Mouse (Mus musculus) CD4-positive, CD25-positive, alpha-beta regulatory T cell, adult 2 months (primary cell): ENCODE data around the gene Htr1a.
A peak's percentile ranks its signal among the peaks of the same experiment; 100 is the strongest.

ENCODE experiments used
- DNase-seq: peaks from one replicate; pipeline ENCODE4 v3.0.0-alpha.2; 2012; ENCODE audit warnings: low read depth, low spot score

Htr1a gene

DNA sequence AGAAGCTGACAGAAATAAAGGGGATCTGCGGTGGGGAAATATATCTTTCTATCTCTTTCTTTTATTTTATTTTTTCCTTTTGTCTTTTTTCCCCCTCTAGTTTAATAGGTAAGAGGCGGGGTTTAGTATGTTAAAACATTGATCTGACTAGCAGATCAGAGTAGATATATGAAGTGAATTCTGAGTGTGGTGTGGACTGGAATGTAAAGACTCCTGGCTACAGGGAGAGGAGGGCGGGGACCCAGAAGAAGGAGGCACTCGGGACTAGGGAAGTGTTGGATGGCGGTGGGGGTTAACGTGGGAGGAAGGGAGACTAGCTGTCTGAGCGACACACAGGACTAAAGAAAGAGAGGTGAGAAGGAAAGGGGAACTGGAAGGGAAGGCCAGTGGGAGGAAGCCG, at the start of gene Htr1a:
TSS of gene Htr1a (plus strand) at position 301 of the 400 bp plus-strand sequence.
- no peak for DNase-seq

GRCm38 (mm10) chr13:105411535-105412326, 31.7 kb upstream of the Htr1a start:
- no peak for DNase-seq

GRCm38 (mm10) chr13:105412327-105412722, 31.1 kb upstream of the Htr1a start:
- DNase-seq: no peak

DNA sequence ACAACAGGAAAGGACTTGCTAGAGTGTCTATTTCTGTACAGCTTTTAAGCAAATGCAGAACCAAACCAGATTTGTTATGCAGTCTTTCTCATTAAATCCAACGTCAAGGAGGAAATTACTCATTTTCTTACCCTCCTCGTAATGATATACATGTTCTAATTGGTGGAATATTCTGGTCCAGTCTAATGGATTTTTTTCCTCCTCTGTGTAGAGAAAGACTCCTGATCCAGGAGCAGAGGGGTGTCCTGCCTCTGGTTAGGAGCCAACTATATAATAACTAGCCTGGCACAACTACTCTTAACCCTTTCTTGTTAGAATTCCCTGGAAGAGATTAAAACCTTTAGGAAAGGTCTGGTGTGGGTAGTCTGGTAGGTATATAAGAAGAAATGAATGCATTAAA, 10.3 kb upstream of the Htr1a start:
- DNase-seq: no peak

GRCm38 (mm10) chr13:105433630-105434029, 9.8 kb upstream of the Htr1a start:
- DNase-seq: no peak

DNA sequence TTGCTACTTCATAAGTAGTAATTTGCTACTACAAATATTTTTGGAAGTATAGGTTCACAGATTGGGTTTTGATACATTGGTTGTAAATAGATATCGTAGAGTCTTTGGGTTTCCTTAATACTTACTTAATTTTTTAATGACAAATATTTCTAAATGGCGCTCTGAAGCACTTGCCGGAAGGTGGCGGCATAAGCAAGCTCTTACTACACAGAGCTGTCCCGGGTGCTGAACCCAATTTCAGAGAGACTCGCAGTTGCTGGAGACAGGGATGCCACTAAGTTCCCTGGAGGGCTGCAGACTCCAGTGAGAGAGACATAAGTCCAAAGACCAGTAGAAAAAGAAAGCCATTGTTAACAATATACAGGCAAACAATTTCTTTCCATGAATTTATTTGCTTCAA, 863 bp upstream of the Htr1a start:
- peak; percentile 24 for DNase-seq

DNA sequence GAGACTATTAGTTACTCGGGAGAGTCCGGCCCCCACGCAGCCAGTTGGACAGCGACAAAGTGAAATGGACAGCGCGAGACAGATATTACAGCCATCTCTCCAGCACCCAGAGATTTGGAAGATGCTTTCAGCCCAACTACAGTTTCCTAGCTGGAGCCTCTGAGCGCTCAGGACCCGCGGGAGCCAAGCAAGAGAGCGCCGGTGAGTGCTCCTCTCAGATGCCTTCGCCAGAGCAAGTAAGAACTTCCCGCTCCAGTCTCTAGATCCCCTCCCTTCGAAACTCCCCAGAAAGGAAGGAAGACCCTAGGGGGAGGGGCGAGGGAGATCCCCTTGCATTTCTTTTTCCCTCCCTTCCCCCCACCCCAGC, 415 bp downstream of the Htr1a start:
- DNase-seq: no peak

- no peak for DNase-seq
Observed at GRCm38 (mm10) chr13:105444238-105444894, 927 bp downstream of the Htr1a start.

DNA sequence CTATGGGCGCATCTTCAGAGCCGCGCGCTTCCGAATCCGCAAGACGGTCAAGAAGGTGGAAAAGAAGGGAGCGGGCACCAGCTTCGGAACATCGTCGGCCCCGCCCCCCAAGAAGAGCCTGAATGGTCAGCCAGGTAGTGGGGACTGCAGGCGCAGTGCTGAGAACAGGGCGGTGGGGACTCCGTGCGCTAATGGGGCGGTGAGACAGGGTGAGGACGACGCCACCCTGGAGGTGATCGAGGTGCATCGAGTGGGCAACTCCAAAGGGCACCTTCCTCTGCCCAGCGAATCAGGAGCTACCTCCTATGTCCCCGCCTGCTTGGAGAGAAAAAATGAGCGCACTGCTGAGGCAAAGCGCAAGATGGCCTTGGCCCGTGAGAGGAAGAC, 1.4 kb downstream of the Htr1a start:
- no peak for DNase-seq

DNA sequence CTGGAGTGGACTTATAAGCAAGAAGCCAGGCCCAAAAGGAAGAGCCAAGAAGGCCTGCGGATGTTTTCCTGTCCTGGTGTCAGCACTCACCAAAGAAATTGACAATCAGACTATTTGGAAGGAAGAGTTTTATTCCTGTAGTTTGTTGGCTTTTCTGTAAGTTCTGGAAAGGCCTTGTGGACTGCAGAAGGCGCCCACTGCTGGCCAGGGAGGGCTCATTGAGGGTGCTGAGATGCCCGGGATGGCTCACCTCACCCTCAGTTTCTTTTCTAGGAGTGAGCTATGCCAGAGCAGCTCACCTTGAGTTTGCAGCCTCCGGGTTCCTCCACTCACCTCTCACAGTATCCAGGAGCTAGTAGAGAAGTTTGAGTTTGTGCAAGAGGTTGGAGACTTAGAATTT, 2.8 kb downstream of the Htr1a start:
- no peak for DNase-seq

DNA sequence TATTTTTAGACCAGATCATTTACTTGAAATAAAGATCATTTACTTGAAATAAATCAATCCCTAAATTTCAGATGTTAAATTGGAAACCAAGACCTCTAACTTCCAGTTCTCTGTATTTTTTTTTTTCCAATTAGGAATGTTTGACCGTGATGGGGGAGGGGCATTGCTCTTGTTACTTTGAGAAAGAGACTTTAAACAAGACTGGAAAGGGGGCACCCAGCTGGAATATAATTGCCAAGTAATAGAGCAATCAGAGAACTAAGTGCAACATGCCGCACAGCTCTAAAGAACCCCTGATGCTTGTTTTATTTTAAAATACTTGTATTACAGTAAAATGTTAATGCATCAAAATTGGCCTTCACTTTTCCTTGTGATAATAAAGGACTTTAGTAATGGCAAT, 4.3 kb downstream of the Htr1a start:
- no peak for DNase-seq

DNA sequence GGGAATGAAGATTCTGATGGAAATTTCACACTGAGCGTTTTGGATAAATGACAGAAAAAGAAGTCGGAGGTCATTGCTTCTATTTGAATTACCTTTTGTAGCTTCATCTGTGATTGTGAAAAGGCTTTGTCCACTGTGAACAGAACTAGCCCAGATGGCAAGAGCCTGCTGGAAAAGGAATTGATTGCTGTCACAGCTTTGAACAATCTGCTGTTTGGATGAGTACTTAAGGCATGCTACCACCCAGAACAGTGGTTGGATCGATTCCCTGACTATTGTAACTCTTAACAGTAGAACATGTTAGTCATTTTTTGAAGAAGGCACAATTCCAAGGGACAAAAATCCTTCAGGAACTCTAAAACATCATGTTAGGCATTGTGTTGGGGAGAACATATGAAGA, 8.1 kb downstream of the Htr1a start:
- no peak for DNase-seq
